Mouse (Mus musculus) erythroblast, embryonic 14.5 days (primary cell): ENCODE measurements around the gene Tmem81.

Experiments
- GATA1 ChIP-seq: IDR thresholded peaks from 2 replicates; pipeline ENCODE4 v1.6.1; 2012; ENCODE audit warnings: low read length, inconsistent platforms, mixed read lengths
- TAL1 ChIP-seq: IDR thresholded peaks from 3 replicates; pipeline ENCODE4 v1.6.1; 2012; ENCODE audit warnings: low read length, inconsistent platforms, mixed read lengths

DNA sequence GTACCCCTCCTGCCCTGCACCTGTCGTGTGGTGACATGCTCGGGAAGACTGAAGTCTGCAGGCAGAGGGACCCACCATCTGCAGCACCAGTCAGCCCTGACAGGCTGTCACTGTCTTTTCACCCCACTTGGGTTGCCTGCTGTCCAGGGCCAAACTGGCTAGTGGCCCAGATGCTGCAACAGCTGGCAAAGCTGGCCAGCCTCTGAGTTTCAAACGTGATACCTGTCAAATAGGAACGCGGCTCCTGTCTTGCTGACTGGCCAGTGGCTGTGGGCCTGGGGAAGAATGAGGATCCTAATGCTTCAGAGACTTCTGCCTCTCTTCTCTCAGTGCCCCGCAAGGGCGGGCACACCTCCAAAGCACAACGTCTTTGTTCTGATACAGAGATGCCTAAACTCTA is 37.8 kb downstream of the Tmem81 start:
- TF ChIP-seq GATA1 = no peak
- TF ChIP-seq TAL1 = no peak
